Mouse (Mus musculus): ENCODE results near the gene Rnf114. TPM values are rescaled to one million over a fixed set of nuclear protein-coding genes. Genes with fewer than 3 reads are reported as not detected.

The Rnf114 gene
- polyA plus RNA-seq, 1 experiment from 2014 or later, result 139 TPM

DNA sequence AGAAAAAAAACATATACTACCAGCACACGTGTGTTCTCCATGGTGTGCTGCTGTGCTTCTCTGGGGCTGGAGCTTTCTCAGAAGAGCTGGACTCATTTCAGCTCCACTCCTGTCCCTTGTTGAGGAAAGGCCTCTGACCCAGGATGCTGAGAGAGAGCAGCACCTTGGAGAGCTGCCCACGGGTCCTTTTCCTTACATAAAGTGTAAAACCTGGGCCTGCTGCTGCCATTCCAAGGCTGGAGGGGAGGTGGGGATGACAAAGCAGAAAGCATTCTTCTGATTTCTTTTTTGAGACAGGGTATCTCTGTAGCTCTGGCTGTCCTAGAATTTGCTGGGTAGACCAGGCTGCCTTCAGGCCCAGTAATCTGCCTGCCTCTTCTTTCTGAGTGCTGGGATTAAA, 14.3 kb upstream of the Rnf114 start:
- ATAC-seq (ENCODE audit: low FRiP score), result no peak
- Histone ChIP-seq H3K4me2 (no peak overlapping the region), H3K36me3 (peaks cover 47% of the 10 kb centered on the region), H3K27me3 (no peaks in the 10 kb centered on the region), H3K4me3 (no peak overlapping the region), H3K9me3 (no peaks in the 10 kb centered on the region), H3K4me1 (replicated peaks) (peaks cover 21% of the 10 kb centered on the region), H3K9ac (no peak overlapping the region), H3K27ac (no peak overlapping the region)
- 61% methylated on average over 2 of the region's 2 CpGs for WGBS

DNA sequence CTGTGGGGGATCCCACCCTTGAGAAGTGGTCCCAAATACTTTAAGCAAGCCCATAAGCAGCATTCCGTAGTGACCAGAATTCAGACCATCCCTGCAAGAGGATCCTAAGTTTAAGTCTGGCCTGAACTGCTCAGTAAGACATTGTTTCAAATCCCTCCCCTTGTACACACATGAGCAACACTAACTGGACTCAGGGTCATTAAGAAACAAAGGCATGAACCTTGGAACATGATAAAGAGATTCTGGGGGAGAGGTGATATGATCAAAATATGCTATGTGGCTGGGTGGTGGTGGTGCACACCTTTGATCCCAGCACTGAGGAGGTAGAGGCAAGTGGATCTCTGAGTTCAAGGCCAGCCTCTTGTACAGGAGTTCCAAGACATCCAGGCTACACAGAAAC, 12.9 kb upstream of the Rnf114 start:
- no peak for ATAC-seq (ENCODE audit: low FRiP score)
- H3K9me3 ChIP-seq, result no peaks in the 10 kb centered on the region
- H3K27ac ChIP-seq, result no peak overlapping the region
- H3K4me1 ChIP-seq (replicated peaks), result peaks cover 21% of the 10 kb centered on the region
- H3K9ac ChIP-seq, result no peak overlapping the region
- peaks cover 47% of the 10 kb centered on the region for H3K36me3 ChIP-seq
- WGBS, result 97% methylated on average over 1 of the region's 1 CpGs
- H3K4me3 ChIP-seq, result no peak overlapping the region
- H3K27me3 ChIP-seq, result no peaks in the 10 kb centered on the region
- H3K4me2 ChIP-seq, result no peak overlapping the region

DNA sequence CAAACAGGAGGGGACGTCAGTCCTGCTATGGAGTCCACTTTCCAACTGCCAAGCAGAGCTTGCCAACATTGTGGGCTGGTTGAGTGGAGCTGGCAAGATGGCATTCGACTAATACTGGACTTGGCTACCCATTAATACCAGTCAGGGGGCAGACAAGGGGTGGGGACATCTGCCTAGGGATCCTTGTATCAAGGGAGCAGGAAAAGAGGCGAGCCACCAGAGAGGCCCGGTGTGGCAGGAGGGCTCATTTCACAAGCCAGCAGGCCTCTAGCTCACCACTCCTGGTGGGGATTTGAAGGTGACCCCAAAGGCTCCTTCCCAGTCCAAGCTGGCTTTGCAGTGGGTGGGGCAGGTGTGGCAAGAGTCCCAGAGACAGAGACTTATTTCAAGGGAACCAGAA, 9.8 kb upstream of the Rnf114 start:
- H3K4me2 ChIP-seq, result no peak overlapping the region
- H3K4me1 ChIP-seq (replicated peaks), result peaks cover 28% of the 10 kb centered on the region
- no peak overlapping the region for H3K27ac ChIP-seq
- peaks cover 54% of the 10 kb centered on the region for H3K36me3 ChIP-seq
- ATAC-seq (ENCODE audit: low FRiP score), result no peak
- H3K27me3 ChIP-seq, result no peaks in the 10 kb centered on the region
- no peaks in the 10 kb centered on the region for H3K9me3 ChIP-seq
- WGBS, result 86% methylated on average over 4 of the region's 4 CpGs
- H3K4me3 ChIP-seq, result no peak overlapping the region
- H3K9ac ChIP-seq, result no peak overlapping the region

DNA sequence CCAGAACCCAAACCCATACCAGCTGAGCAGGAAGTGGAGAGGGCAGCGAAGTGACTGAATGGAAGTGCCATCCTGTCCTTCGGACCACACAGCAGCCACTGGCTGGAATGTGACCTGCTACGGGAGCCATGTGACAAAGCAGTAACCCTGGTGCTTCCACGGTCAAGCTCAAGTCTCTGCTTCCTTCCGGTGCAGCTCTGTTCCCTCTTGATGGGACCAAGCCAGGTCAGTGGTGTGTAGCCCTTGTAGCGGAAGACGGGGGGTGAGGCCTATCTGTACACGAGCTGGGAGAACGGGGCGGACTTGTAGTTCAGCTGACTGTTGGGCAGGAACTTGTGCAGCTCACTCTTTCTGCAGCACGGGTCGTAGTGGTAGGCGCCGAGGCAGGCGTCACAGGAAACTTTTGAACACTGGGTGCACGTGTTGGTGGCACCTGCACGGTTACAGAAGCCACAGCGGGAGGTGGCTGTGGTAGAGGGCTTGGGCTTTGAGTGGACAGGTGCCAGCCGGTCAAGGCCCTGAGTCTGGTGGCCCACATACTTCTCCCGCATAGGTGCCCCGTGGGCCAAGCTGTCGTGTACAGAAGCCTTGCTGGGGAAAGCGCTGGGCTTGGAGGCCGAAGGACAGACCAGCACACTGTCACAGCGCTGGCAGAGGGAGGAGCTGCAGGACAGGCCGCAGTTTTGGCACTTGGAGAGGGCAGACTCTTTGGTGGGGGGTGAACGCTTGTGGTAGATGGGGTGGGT, 9.2 kb upstream of the Rnf114 start:
- Histone ChIP-seq H3K9me3 (no peaks in the 10 kb centered on the region), H3K4me2 (no peak overlapping the region), H3K9ac (no peak overlapping the region), H3K4me3 (no peak overlapping the region), H3K36me3 (peaks cover 54% of the 10 kb centered on the region), H3K27ac (no peak overlapping the region), H3K27me3 (no peaks in the 10 kb centered on the region), H3K4me1 (replicated peaks) (peaks cover 28% of the 10 kb centered on the region)
- ATAC-seq (ENCODE audit: low FRiP score), result no peak
- 95% methylated on average over 27 of the region's 27 CpGs for WGBS

DNA sequence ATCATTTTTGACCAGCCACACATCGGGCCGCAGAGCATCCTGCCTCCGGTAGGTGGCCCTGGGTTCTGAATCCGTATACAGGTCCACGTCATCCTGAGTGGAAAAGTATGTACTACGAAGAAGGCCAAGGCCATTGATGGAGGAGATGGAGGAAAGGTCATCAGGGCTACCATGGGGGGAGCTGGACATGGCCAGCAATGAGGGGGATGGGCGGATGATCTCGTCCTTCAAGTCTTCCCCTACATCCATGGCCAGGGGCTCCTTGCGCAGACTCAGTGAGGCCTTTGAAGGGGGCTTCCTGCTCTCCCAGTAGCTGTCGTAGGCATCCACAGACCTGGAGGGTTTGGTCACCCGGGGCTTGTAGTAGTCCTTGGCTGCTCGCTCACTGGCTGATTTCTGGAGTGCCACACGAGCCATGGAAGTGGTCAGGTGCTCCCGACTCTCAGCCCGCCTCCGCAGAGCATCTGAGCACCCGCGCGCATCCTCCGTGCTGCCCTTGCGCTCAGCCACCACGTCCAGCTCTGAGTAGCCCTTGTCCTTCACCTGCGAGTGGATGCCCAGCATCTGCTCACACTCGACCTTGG, 8.5 kb upstream of the Rnf114 start:
- WGBS, result 95% methylated on average over 24 of the region's 24 CpGs
- peaks cover 54% of the 10 kb centered on the region for H3K36me3 ChIP-seq
- no peak overlapping the region for H3K4me3 ChIP-seq
- no peak overlapping the region for H3K9ac ChIP-seq
- H3K4me1 ChIP-seq (replicated peaks), result peaks cover 34% of the 10 kb centered on the region
- no peak overlapping the region for H3K27ac ChIP-seq
- H3K9me3 ChIP-seq, result no peaks in the 10 kb centered on the region
- H3K4me2 ChIP-seq, result no peak overlapping the region
- no peak for ATAC-seq (ENCODE audit: low FRiP score)
- no peaks in the 10 kb centered on the region for H3K27me3 ChIP-seq

DNA sequence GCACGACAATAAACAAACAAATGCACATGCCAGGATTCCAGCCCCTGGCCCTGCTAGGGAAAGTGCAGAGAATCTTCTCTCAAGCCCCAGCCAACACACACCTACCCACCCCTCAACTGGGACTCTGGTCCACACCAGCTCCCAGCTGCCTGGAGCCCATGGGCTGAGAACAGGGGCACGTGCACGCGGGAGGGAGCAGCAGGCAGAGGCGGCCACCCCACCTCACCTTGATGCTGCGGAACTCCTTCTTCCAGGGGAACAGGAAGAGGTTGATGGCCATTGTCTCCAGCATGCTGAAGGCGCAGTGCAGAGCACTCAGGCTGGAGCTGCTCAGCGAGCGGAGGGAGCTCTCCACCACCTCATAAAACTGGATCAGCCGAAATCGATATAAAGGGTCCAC, 7.5 kb upstream of the Rnf114 start:
- no peak overlapping the region for H3K4me2 ChIP-seq
- H3K27me3 ChIP-seq, result no peaks in the 10 kb centered on the region
- peaks cover 54% of the 10 kb centered on the region for H3K36me3 ChIP-seq
- H3K27ac ChIP-seq, result peak overlapping the region; percentile 60
- no peaks in the 10 kb centered on the region for H3K9me3 ChIP-seq
- WGBS, result 95% methylated on average over 11 of the region's 11 CpGs
- peaks cover 36% of the 10 kb centered on the region for H3K4me1 ChIP-seq (replicated peaks)
- H3K4me3 ChIP-seq, result no peak overlapping the region
- H3K9ac ChIP-seq, result no peak overlapping the region
- no peak for ATAC-seq (ENCODE audit: low FRiP score)

DNA sequence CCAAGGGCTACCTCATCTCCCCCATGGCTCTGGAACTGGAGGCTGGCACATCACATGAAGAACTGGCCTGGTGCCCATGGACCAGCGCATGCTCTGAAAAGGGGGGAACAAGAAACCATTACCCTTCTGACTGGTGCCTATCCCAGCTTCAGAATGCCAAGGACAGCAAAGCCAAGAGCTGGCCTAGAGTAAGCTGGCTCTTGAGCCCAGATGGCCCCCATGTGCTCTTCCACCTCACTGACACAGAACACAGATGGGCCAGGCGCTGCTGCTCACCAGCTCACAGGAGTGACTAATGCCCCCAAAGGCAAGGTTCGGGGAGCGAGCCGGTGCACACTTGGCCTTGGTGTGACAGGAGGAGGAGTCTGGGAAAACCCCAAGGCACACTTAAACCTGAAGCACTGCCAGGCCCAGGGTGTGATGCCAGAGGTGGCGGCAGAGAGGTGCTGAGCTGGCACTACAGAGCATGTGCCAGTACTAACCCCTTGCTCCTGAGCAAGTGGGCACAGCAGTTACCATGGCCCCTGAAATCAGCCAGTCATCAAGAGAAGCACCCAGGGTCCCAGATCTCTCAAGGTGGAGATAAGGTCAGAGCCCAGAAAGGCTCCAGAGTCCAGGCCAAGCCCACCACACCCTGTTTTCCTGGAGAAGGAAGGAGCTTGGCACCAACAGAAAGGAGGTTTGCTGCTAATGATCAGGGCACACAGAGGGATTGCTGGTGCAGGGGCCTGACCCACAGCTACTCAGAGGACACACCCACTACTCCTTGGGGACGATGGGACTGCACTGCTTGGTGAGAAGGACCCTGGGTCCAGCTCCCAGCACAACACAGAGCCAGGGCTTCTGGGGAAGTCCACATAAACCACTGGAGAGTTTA, 6.7 kb upstream of the Rnf114 start:
- 74% methylated on average over 7 of the region's 7 CpGs for WGBS
- Histone ChIP-seq H3K27ac (peak overlapping the region; percentile 18; the same call in 1 of the 2 replicates), H3K36me3 (peaks cover 47% of the 10 kb centered on the region)

DNA sequence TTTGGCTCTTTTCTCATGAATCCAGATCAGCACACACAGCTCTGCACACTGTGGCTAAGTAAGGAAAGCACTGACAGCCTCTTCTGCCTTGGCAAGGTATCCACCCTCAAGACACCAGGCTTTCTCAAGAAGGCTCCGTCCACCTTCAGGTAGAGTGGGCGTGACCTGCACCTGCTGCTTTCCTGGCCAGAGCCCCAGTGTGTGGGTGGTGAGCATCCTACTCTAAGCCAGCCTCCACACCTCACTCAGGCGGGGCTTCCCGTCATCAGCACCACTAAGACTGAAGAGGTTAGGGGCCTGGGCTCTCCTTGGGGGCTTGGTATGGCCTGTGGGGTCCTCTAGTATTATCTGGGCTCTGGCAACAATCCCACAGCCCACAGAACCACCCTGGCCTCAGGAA, 5.9 kb upstream of the Rnf114 start:
- no peak for ATAC-seq (ENCODE audit: low FRiP score)
- Histone ChIP-seq H3K36me3 (peaks cover 45% of the 10 kb centered on the region), H3K4me1 (replicated peaks) (peaks cover 50% of the 10 kb centered on the region), H3K4me3 (no peak overlapping the region), H3K27ac (no peak overlapping the region), H3K9me3 (no peaks in the 10 kb centered on the region), H3K4me2 (no peak overlapping the region), H3K27me3 (no peaks in the 10 kb centered on the region), H3K9ac (no peak overlapping the region)
- WGBS, result 91% methylated on average over 4 of the region's 4 CpGs

More for the DNA sequence above, 6.7 kb upstream of the Rnf114 start:
- peaks cover 41% of the 10 kb centered on the region for H3K4me1 ChIP-seq (replicated peaks)
- no peaks in the 10 kb centered on the region for H3K27me3 ChIP-seq
- ATAC-seq (ENCODE audit: low FRiP score), result 0 out of 2 replicates have a peak, but pooled peaks have one; percentile 40
- H3K4me2 ChIP-seq, result no peak overlapping the region
- no peak overlapping the region for H3K9ac ChIP-seq
- no peaks in the 10 kb centered on the region for H3K9me3 ChIP-seq
- H3K4me3 ChIP-seq, result no peak overlapping the region

DNA sequence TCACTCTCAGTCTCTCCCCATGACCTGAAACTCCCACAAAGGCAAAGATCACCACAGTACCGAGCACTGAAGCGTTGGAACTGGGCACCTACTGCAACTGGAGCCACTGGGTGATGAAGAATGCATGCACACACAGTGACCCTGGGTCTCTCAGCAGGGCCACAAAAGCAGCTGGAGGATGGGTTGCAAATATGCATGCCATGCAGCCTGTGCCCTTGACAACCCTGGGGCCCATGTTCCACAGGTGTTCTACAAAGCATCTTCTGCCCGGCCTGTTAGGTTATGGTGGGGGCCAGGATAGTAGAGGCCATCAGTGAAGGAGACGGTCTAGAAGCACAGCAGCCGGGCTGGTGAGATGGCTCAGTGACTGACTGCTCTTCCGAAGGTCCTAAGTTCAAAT, 4.9 kb upstream of the Rnf114 start:
- H3K4me3 ChIP-seq, result no peak overlapping the region
- no peaks in the 10 kb centered on the region for H3K9me3 ChIP-seq
- no peaks in the 10 kb centered on the region for H3K27me3 ChIP-seq
- peaks cover 56% of the 10 kb centered on the region for H3K4me1 ChIP-seq (replicated peaks)
- 89% methylated on average over 6 of the region's 6 CpGs for WGBS
- no peak overlapping the region for H3K27ac ChIP-seq
- no peak for ATAC-seq (ENCODE audit: low FRiP score)
- H3K4me2 ChIP-seq, result no peak overlapping the region
- no peak overlapping the region for H3K9ac ChIP-seq
- H3K36me3 ChIP-seq, result peaks cover 39% of the 10 kb centered on the region

DNA sequence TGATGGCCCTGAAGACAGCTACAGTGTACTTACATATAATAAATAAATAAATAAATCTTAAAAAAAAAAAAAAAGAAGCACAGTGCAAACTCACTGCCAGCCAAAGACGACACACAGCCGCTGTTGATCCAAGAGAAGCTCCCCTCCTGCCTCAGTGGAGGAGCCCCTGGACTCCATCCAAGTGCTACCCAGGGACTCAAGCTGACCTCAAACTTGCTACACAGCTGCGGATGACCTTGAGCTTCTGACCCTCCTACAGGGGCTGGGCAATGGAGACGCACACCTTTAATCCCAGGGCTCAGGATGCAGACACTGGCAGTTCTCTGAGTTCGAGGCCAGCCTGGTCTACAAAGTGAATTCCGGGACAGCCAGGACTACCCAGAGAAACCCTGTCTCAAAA, 4.5 kb upstream of the Rnf114 start:
- Histone ChIP-seq H3K27me3 (no peaks in the 10 kb centered on the region), H3K9me3 (no peaks in the 10 kb centered on the region), H3K4me1 (replicated peaks) (peaks cover 56% of the 10 kb centered on the region), H3K36me3 (peaks cover 35% of the 10 kb centered on the region), H3K4me2 (no peak overlapping the region), H3K27ac (no peak overlapping the region), H3K4me3 (no peak overlapping the region), H3K9ac (no peak overlapping the region; the same call in 1 of the 2 replicates)
- 88% methylated on average over 6 of the region's 6 CpGs for WGBS
- ATAC-seq (ENCODE audit: low FRiP score), result no peak

DNA sequence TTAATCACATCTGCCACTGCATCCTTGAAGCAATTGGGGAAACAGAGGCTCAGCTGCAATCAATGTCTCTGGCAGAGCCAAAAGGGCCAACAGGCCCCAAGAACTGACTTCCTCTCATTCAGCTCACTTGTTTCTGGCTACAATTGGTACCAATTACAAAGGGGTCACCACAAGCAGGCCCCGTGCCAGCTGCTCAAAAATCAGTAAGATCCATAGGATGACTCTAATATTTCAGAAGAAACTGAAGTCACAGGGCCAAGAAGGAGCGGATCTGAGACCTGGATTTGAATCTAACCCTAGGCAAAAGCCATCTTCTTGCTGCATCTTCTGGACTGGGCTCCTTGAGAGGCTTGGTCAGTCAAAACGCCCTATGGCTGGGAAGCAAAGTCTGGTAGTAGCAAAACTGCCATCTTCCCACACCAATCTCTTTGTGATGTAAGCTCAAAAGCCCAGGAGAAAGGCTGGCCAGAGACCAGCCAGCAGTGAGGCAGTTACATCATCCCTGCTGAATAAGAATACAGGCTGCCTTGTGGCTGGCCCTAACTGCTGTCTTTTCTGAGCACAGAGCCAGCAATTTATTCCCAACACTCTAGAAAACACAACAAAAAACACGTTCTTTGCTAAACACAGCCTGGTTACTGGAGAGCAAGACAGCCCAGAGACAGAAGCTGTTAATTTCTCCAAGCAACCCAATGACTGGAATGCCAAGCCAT, 1.5 kb upstream of the Rnf114 start:
- no peak for ATAC-seq (ENCODE audit: low FRiP score)
- Histone ChIP-seq H3K4me2 (peak overlapping the region; percentile 98), H3K27ac (peak overlapping the region; percentile 73), H3K4me3 (peak overlapping the region; percentile 100), H3K9ac (peak overlapping the region; percentile 99), H3K9me3 (no peaks in the 10 kb centered on the region), H3K36me3 (peaks cover 17% of the 10 kb centered on the region), H3K4me1 (replicated peaks) (peaks cover 52% of the 10 kb centered on the region), H3K27me3 (no peaks in the 10 kb centered on the region)
- WGBS, result 76% methylated on average over 4 of the region's 4 CpGs
